Mouse (Mus musculus): Measurements from ENCODE around the gene Upk2. TPM values are rescaled to one million over a fixed set of nuclear protein-coding genes. Genes with fewer than 3 reads are reported as not detected.
A peak's percentile ranks its signal among the peaks of the same experiment; 100 is the strongest.
"Not testable (repeated sequence)": the region's sequence is repeated elsewhere in the genome, so short reads cannot be mapped to it uniquely, and the experiment has no call there.

The Upk2 gene
- polyA plus RNA-seq, 1 experiment from 2014 or later: 7.6 TPM

DNA sequence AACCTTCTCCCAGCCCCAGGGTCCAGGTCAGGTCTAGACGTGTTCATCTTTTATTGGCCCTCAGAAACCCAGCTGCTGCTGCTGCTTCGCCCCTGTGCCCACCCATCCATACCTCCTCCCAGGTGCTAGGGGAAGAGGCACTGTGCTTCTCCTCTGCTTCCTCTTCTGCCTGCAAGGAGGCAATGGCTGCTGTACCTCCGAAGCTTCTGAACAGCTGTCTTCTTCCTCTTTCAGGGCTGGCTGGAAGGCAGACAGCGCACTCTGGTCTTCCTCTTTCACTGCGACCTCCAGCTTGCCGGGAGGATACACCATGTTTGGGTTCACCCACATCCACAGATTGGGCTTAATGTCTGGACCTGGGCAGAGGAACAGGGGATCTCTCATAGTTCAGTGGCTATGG lies 19.0 kb downstream of the Upk2 start:
- no peak for ATAC-seq (ENCODE audit: low FRiP score, low TSS enrichment)
- WGBS: 73% methylated on average over 6 of the region's 6 CpGs
- H3K9me3 ChIP-seq (ENCODE audit: low read length): no peaks in the 10 kb centered on the region

GRCm38 (mm10) chr9:44432577-44433185 lies 22.1 kb downstream of the Upk2 start:
- Histone ChIP-seq H3K4me2 (replicated peaks; ENCODE audit: low read depth, low read length) (no peak overlapping the region), H3K9me3 (ENCODE audit: low read length) (no peaks in the 10 kb centered on the region), H3K27ac (ENCODE audit: low read length) (no peak overlapping the region), H3K4me1 (ENCODE audit: insufficient read depth, low read length) (no peaks in the 10 kb centered on the region), H3K9ac (replicated peaks; ENCODE audit: low read length) (no peak overlapping the region), H3K36me3 (ENCODE audit: insufficient read depth, low read length) (no peaks in the 10 kb centered on the region), H3K27me3 (ENCODE audit: insufficient read depth, low read length) (no peaks in the 10 kb centered on the region), H3K4me3 (ENCODE audit: low read length) (no peak overlapping the region)
- ATAC-seq (ENCODE audit: low FRiP score, low TSS enrichment): no peak
- WGBS: 43% methylated on average over 5 of the region's 5 CpGs

More for the DNA sequence above, 19.0 kb downstream of the Upk2 start:
- H3K4me2 ChIP-seq (replicated peaks; ENCODE audit: low read depth, low read length): no peak overlapping the region
- no peaks in the 10 kb centered on the region for H3K4me1 ChIP-seq (ENCODE audit: insufficient read depth, low read length)
- H3K27ac ChIP-seq (ENCODE audit: low read length): no peak overlapping the region
- no peaks in the 10 kb centered on the region for H3K27me3 ChIP-seq (ENCODE audit: insufficient read depth, low read length)
- H3K36me3 ChIP-seq (ENCODE audit: insufficient read depth, low read length): no peaks in the 10 kb centered on the region
- H3K9ac ChIP-seq (replicated peaks; ENCODE audit: low read length): peak overlapping the region; percentile 16; the same call in 1 of the 2 replicates
- no peak overlapping the region for H3K4me3 ChIP-seq (ENCODE audit: low read length)

- no peak overlapping the region for H3K4me2 ChIP-seq (replicated peaks; ENCODE audit: low read depth, low read length)
- no peaks in the 10 kb centered on the region for H3K4me1 ChIP-seq (ENCODE audit: insufficient read depth, low read length)
- WGBS: 83% methylated on average over 4 of the region's 4 CpGs
Measured at GRCm38 (mm10) chr9:44423576-44423975, 31.2 kb downstream of the Upk2 start.

GRCm38 (mm10) chr9:44420280-44420898 lies 34.4 kb downstream of the Upk2 start:
- Histone ChIP-seq H3K27me3 (ENCODE audit: insufficient read depth, low read length) (no peaks in the 10 kb centered on the region), H3K9me3 (ENCODE audit: low read length) (no peaks in the 10 kb centered on the region), H3K27ac (ENCODE audit: low read length) (no peak overlapping the region), H3K9ac (replicated peaks; ENCODE audit: low read length) (no peak overlapping the region), H3K4me2 (replicated peaks; ENCODE audit: low read depth, low read length) (no peak overlapping the region), H3K4me3 (ENCODE audit: low read length) (no peak overlapping the region), H3K4me1 (ENCODE audit: insufficient read depth, low read length) (peaks cover 6% of the 10 kb centered on the region), H3K36me3 (ENCODE audit: insufficient read depth, low read length) (0 out of 2 replicates have a peak, but pooled peaks cover 8% of the 10 kb centered on the region)
- 67% methylated on average over 5 of the region's 5 CpGs for WGBS
- ATAC-seq (ENCODE audit: low FRiP score, low TSS enrichment): no peak

More at GRCm38 (mm10) chr9:44423576-44423975, 31.2 kb downstream of the Upk2 start:
- Histone ChIP-seq H3K27me3 (ENCODE audit: insufficient read depth, low read length) (no peaks in the 10 kb centered on the region), H3K9me3 (ENCODE audit: low read length) (no peaks in the 10 kb centered on the region), H3K27ac (ENCODE audit: low read length) (no peak overlapping the region), H3K9ac (replicated peaks; ENCODE audit: low read length) (no peak overlapping the region), H3K36me3 (ENCODE audit: insufficient read depth, low read length) (no peaks in the 10 kb centered on the region), H3K4me3 (ENCODE audit: low read length) (no peak overlapping the region)
- ATAC-seq (ENCODE audit: low FRiP score, low TSS enrichment): no peak

- not testable (repeated sequence) for H3K4me3 ChIP-seq (ENCODE audit: low read length); H3K9me3 ChIP-seq (ENCODE audit: low read length); H3K4me1 ChIP-seq (ENCODE audit: insufficient read depth, low read length); H3K27me3 ChIP-seq (ENCODE audit: insufficient read depth, low read length); H3K36me3 ChIP-seq (ENCODE audit: insufficient read depth, low read length); H3K4me2 ChIP-seq (replicated peaks; ENCODE audit: low read depth, low read length); H3K27ac ChIP-seq (ENCODE audit: low read length); ATAC-seq (ENCODE audit: low FRiP score, low TSS enrichment); H3K9ac ChIP-seq (replicated peaks; ENCODE audit: low read length)
- WGBS: 95% methylated on average over 9 of the region's 9 CpGs
Measured at GRCm38 (mm10) chr9:44419730-44420129, 35.0 kb downstream of the Upk2 start.

DNA sequence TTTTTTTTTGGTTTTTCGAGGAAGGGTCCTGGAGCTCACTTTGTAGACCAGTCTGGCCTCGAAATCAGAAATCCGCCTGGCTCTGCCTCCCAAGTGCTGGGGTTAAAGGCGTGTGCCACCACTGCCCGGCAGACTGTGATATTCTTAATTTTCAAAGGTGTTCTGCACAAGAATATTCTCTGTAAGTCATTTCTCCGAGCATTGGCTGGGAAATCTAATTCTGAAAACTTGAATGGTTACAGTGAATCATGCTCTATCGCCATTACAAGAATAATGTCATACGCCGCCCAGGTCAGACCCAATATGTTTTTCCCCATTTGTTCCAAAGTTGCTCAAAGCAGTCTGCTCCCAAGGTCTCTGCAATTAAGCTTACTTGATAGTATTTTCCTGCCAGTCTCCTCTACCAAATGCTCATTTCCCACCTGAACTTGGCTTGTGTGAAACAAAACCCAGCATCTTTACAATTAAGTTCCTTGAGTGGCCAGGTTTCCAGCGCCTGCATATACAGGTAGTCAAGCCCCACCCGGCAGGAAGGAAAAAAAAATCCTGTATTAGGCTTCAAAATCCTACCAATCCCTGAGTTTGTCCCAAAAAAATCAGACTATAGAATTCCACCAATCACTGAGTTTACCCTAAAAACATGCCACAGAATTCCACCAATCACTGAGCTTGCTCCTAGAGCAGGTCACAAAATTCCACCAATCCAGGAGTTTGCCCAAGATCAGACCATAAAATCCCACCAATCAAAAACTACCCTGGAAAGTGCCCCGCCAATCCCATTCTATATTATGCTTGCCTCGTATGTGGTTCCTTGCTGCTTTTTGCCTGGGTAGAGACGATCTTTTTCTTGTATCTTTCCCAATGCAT lies 36.0 kb downstream of the Upk2 start, which contains the start of gene Ccdc84:
Ccdc84 (minus strand) TSS at position 51 of the 867 bp plus-strand sequence.
- peak within 1 kb of the TSS; percentile 86 for H3K9ac ChIP-seq (replicated peaks; ENCODE audit: low read length)

GRCm38 (mm10) chr9:44417892-44418363 lies 36.8 kb downstream of the Upk2 start:
- peak overlapping the region; percentile 87 for H3K4me3 ChIP-seq (ENCODE audit: low read length)
- under 1% methylated on average over 38 of the region's 38 CpGs for WGBS
- peak overlapping the region; percentile 86 for H3K9ac ChIP-seq (replicated peaks; ENCODE audit: low read length)
- H3K27ac ChIP-seq (ENCODE audit: low read length): peak overlapping the region; percentile 79
- H3K4me1 ChIP-seq (ENCODE audit: insufficient read depth, low read length): peaks cover 6% of the 10 kb centered on the region
- H3K4me2 ChIP-seq (replicated peaks; ENCODE audit: low read depth, low read length): peak overlapping the region; percentile 87
- H3K27me3 ChIP-seq (ENCODE audit: insufficient read depth, low read length): no peaks in the 10 kb centered on the region
- H3K36me3 ChIP-seq (ENCODE audit: insufficient read depth, low read length): peaks cover 10% of the 10 kb centered on the region; the same call in 1 of the 2 replicates
- no peaks in the 10 kb centered on the region for H3K9me3 ChIP-seq (ENCODE audit: low read length)
- ATAC-seq (ENCODE audit: low FRiP score, low TSS enrichment): peak; percentile 95

More for the DNA sequence above, 36.0 kb downstream of the Upk2 start, which contains the start of gene Ccdc84:
- no peak for ATAC-seq (ENCODE audit: low FRiP score, low TSS enrichment)
- peaks cover 10% of the 10 kb centered on the region; the same call in 1 of the 2 replicates for H3K36me3 ChIP-seq (ENCODE audit: insufficient read depth, low read length)
- H3K4me3 ChIP-seq (ENCODE audit: low read length): peak within 1 kb of the TSS; percentile 87
- H3K27ac ChIP-seq (ENCODE audit: low read length): peak within 1 kb of the TSS; percentile 79
- H3K9me3 ChIP-seq (ENCODE audit: low read length): no peaks in the 10 kb centered on the region
- WGBS: 73% methylated on average over 14 of the region's 14 CpGs
- H3K4me1 ChIP-seq (ENCODE audit: insufficient read depth, low read length): peaks cover 6% of the 10 kb centered on the region
- H3K4me2 ChIP-seq (replicated peaks; ENCODE audit: low read depth, low read length): peak within 1 kb of the TSS; percentile 87
- no peaks in the 10 kb centered on the region for H3K27me3 ChIP-seq (ENCODE audit: insufficient read depth, low read length)

DNA sequence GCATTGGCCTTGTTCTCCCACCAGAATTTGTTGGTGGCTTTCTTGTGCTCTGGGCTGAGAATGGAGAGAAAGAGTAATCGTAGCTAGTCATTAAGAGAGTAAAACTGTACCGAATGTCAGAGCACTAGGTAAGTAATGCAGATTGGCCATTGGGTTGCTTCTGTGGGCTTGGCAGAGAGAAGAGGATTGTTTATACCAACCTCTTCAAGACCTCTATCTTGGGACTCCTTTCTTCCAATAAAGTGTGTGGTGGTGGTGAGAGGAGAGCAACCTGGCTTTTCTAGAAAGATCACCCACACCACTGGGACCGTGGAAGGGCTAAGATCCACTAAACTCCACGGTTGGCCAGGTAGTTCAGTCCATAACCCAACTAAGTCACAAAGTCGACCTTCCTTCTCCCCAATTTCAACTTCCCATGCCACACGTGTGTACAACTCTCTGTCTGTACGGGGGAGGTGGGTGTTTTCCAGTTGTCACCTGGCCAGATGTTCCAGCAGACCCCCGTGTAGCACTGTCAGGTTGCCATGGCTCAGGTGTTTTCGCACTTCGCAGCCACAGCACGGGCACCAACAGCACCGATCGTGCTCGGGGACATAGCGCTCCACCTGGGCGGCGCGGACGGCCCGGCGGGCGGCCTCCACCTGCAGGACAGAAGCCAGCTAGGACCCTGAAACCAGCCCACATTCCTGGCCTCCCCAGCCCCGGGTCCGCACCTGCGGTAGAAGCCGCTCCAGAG lies 37.5 kb downstream of the Upk2 start:
- no peaks in the 10 kb centered on the region for H3K9me3 ChIP-seq (ENCODE audit: low read length)
- no peaks in the 10 kb centered on the region for H3K27me3 ChIP-seq (ENCODE audit: insufficient read depth, low read length)
- H3K4me2 ChIP-seq (replicated peaks; ENCODE audit: low read depth, low read length): peak overlapping the region; percentile 87
- H3K9ac ChIP-seq (replicated peaks; ENCODE audit: low read length): peak overlapping the region; percentile 86
- peak overlapping the region; percentile 87 for H3K4me3 ChIP-seq (ENCODE audit: low read length)
- WGBS: 6% methylated on average over 26 of the region's 26 CpGs
- H3K27ac ChIP-seq (ENCODE audit: low read length): peak overlapping the region; percentile 63
- H3K36me3 ChIP-seq (ENCODE audit: insufficient read depth, low read length): peaks cover 13% of the 10 kb centered on the region; the same call in 1 of the 2 replicates
- H3K4me1 ChIP-seq (ENCODE audit: insufficient read depth, low read length): peaks cover 6% of the 10 kb centered on the region
- ATAC-seq (ENCODE audit: low FRiP score, low TSS enrichment): peak; percentile 78

DNA sequence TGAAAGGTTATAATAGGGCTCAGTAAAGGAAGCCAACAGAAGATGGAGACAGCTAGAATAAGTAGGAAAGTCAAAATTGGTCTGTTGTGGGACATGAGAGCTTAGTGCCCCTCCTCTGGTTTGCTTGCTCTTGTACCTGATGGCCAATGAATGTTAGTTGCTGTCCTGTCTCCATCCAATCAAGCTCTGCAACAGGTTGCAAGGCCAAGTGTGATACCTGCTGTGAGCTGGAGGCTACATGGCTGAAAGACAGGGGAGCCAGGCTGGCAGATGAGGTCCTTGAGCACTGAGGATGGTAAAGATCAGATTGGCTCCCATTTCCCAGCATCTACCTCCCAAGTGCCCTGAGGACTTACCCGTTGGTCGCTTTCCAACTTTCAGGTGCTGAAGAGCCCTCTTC lies 42.0 kb downstream of the Upk2 start:
- Histone ChIP-seq H3K9me3 (ENCODE audit: low read length) (no peaks in the 10 kb centered on the region), H3K27me3 (ENCODE audit: insufficient read depth, low read length) (no peaks in the 10 kb centered on the region), H3K27ac (ENCODE audit: low read length) (no peak overlapping the region), H3K4me2 (replicated peaks; ENCODE audit: low read depth, low read length) (no peak overlapping the region), H3K4me1 (ENCODE audit: insufficient read depth, low read length) (peaks cover 17% of the 10 kb centered on the region), H3K9ac (replicated peaks; ENCODE audit: low read length) (no peak overlapping the region), H3K36me3 (ENCODE audit: insufficient read depth, low read length) (peaks cover 50% of the 10 kb centered on the region), H3K4me3 (ENCODE audit: low read length) (no peak overlapping the region)
- no peak for ATAC-seq (ENCODE audit: low FRiP score, low TSS enrichment)
- WGBS: 89% methylated on average over 2 of the region's 2 CpGs
